8 mouse cellular contexts compared by ENCODE assay signal in genomic region chr13:23530901-23531875, GRCm38 (mm10). TPM values are rescaled to one million over a fixed set of nuclear protein-coding genes. Genes with fewer than 3 reads are reported as not detected.
DNase-seq lines count a peak whose midpoint lies in the region; ATAC-seq lines count a peak whose summit lies in the region.

TSS of gene Hist1h4h (plus strand) at chr13:23531050.

- ATAC-seq in hindbrain, embryonic 16.5 days, result peak; percentile 85

- DNase-seq in R1 (ENCODE audit: low read depth, low spot score), result peak; percentile 97
- peak; percentile 95 to 97 for DNase-seq in cerebellum, postnatal 36 days
- DNase-seq in gastrocnemius, adult 18-20 months (ENCODE audit: low spot score), result peak; percentile 97
- peak; percentile 95 to 96 for DNase-seq in left cerebral cortex, adult 18-20 months (ENCODE audit: low spot score in 2 of 2)
- peak; percentile 97 for DNase-seq in right cerebral cortex, adult 18-20 months
- peak; percentile 77 for DNase-seq in urinary bladder, postnatal 10 days (ENCODE audit: low spot score)

- no peaks in the 10 kb centered on the region for H3K9me3 ChIP-seq in hindbrain, embryonic 16.5 days (ENCODE audit: control insufficient read depth, low read length)

- H3K4me2 ChIP-seq in hindbrain, embryonic 16.5 days (ENCODE audit: low read length), result peak within 1 kb of the TSS; percentile 65

- H3K9ac ChIP-seq in hindbrain, embryonic 16.5 days (ENCODE audit: low read depth, low read length), result peak within 1 kb of the TSS; percentile 71

- H3K27me3 ChIP-seq in hindbrain, embryonic 16.5 days (replicated peaks; ENCODE audit: control insufficient read depth, insufficient read depth, low read length), result no peaks in the 10 kb centered on the region

- no peaks in the 10 kb centered on the region for H3K79me2 ChIP-seq in macrophage (ENCODE audit: inconsistent target)

- H3K36me3 ChIP-seq in hindbrain, embryonic 16.5 days (ENCODE audit: control insufficient read depth, insufficient read depth, low read length), result no peaks in the 10 kb centered on the region
- H3K36me3 ChIP-seq in macrophage (ENCODE audit: inconsistent target), result no peaks in the 10 kb centered on the region

- peak within 1 kb of the TSS; percentile 90 for H3K27ac ChIP-seq in hindbrain, embryonic 16.5 days (ENCODE audit: low read depth, low read length)
- H3K27ac ChIP-seq in macrophage, result peak within 1 kb of the TSS; percentile 91

- H3K4me1 ChIP-seq in hindbrain, embryonic 16.5 days (ENCODE audit: control insufficient read depth, insufficient read depth, low read depth, low read length), result peaks cover 28% of the 10 kb centered on the region

- WGBS in hindbrain, embryonic 16.5 days, result under 1% methylated on average over 53 of the region's 70 CpGs
- under 1% methylated on average over 50 of the region's 70 CpGs for WGBS in macrophage (ENCODE audit: missing documents)

- peak within 1 kb of the TSS; percentile 44 for H3K4me3 ChIP-seq in hindbrain, embryonic 16.5 days (ENCODE audit: low read length)
- H3K4me3 ChIP-seq in macrophage (ENCODE audit: inconsistent target), result peak within 1 kb of the TSS; percentile 58

RNA-seq across cellular contexts. Expression of gene Hist1h4h, which starts in this region (rescaled TPM):
- 100 to 1,000 TPM; 149 to 163 TPM for total RNA-seq in gastrocnemius, adult 18-20 months (2021)
- 2.6 and 2.7 TPM in 2 replicates for polyA plus RNA-seq in hindbrain, embryonic 16.5 days (2015; fragmentation: Nextera tagmentation; extraction: Ambion mirVana)
- 100 to 1,000 TPM; 329 to 333 TPM for total RNA-seq in left cerebral cortex, adult 18-20 months (2021)
- total RNA-seq in macrophage (2018; cell fraction: chromatin; rRNA removed), result 10 to 100 TPM in 17 of 26 experiments, 1 to 10 TPM in 7, not detected in 2; 2.5 to 65.3 (median 15.5) TPM
- total RNA-seq in macrophage (2018; cell fraction: cytosol; rRNA removed), result 100 to 1,000 TPM in 8 of 26 experiments, 10 to 100 TPM in 18; 16.2 to 226 (median 79.6) TPM
- total RNA-seq in macrophage (2018; cell fraction: nucleus; rRNA removed), result 100 to 1,000 TPM in 1 of 26 experiments, 10 to 100 TPM in 22, 1 to 10 TPM in 3; 3.2 to 104 (median 26.4) TPM
- 1.0 to 1.9 TPM in 2 of 3 replicates, not detected in the other for polyA plus RNA-seq in macrophage (2018)

Comparison
In these comparisons a context has a peak if more than half of its experiments do, and no peak if none do; other contexts are left out.
1. Peak in every context shown above with its lines: DNase-seq, ATAC-seq, H3K4me3 ChIP-seq and H3K27ac ChIP-seq.